Mouse (Mus musculus) midbrain, postnatal 0 days (tissue): Measurements from ENCODE around the gene Slc15a5. TPM values are rescaled to one million over a fixed set of nuclear protein-coding genes. Genes with fewer than 3 reads are reported as not detected.
A peak's percentile ranks its signal among the peaks of the same experiment; 100 is the strongest.

Source experiments
- ATAC-seq: fragments of 200-750 bp; cut with Nextera tagmentation; 2 replicates; pipeline ENCODE4 v1.8.0; 2017; ENCODE audit warnings: moderate number of reproducible peaks, mild to moderate bottlenecking, moderate TSS enrichment, moderate library complexity; ENCODE audit not compliant: low FRiP score
- DNase-seq: peaks from one replicate; pipeline ENCODE4 v3.0.0-alpha.2; 2015; ENCODE audit warnings: low spot score
- H3K27ac ChIP-seq: fragments of 300-500 bp; sonication (generic); 2 replicates; pipeline ENCODE4 v1.5.1; 2014; ENCODE audit warnings: low read depth, mild to moderate bottlenecking, low read length, mixed read lengths
- H3K27me3 ChIP-seq: fragments of 300-500 bp; sonication (generic); 2 replicates; pipeline ENCODE4 v1.6.1; 2014; ENCODE audit warnings: low read length, control low read depth, mixed read lengths; ENCODE audit not compliant: insufficient read depth
- H3K36me3 ChIP-seq: fragments of 300-500 bp; sonication (generic); 2 replicates; pipeline ENCODE4 v1.6.1; 2014; ENCODE audit warnings: low read length, control low read depth, mixed read lengths; ENCODE audit not compliant: insufficient read depth
- H3K4me1 ChIP-seq: fragments of 300-500 bp; sonication (generic); 2 replicates; pipeline ENCODE4 v1.6.1; 2014; ENCODE audit warnings: mild to moderate bottlenecking, control low read depth, antibody characterized with exemption, low read length, mixed read lengths; ENCODE audit not compliant: insufficient read depth
- H3K4me2 ChIP-seq: fragments of 300-500 bp; sonication (generic); 2 replicates; pipeline ENCODE4 v1.6.1; 2014; ENCODE audit warnings: low read depth, mild to moderate bottlenecking, low read length, mixed read lengths; ENCODE audit not compliant: poor library complexity, severe bottlenecking
- H3K4me3 ChIP-seq: fragments of 300-500 bp; sonication (generic); 2 replicates; pipeline ENCODE4 v1.5.1; 2014; ENCODE audit warnings: low read depth, mild to moderate bottlenecking, low read length, moderate library complexity
- H3K9ac ChIP-seq: fragments of 300-500 bp; sonication (generic); replicated peaks from 2 replicates; pipeline ENCODE4 v1.6.1; 2014; ENCODE audit warnings: mild to moderate bottlenecking, low read length, moderate library complexity, mixed read lengths; ENCODE audit not compliant: poor library complexity, severe bottlenecking
- H3K9me3 ChIP-seq: fragments of 300-500 bp; sonication (generic); 2 replicates; pipeline ENCODE4 v1.6.1; 2016; ENCODE audit warnings: low read length, control low read depth
- CTCF ChIP-seq: IDR thresholded peaks from 2 replicates; pipeline ENCODE4 v1.5.1; 2016; ENCODE audit warnings: antibody characterized with exemption, mild to moderate bottlenecking
- WGBS: fragments of 180-500 bp; shearing (Covaris S2); extraction: QIAGEN DNeasy Blood & Tissue Kit; methylation state at CpG from one replicate; pipeline ENCODE4 v1.1.7; 2014; 5-methylcytosine and 5-hydroxymethylcytosine counted together
- polyA plus RNA-seq: library from polyadenylated mRNA; unstranded; fragments of >200 nt; fragmentation: Nextera tagmentation; extraction: Ambion mirVana; gene quantifications from 2 replicates; pipeline ENCODE4 v1.2.1, GENCODE M21; 2015
- total RNA-seq: library from RNA; depleted of rRNA; stranded (reverse); fragments of >200 nt; gene quantifications from 2 replicates; pipeline ENCODE4 v1.2.3, GENCODE M21; 2014

The Slc15a5 gene
- total and polyA plus RNA-seq, 2 experiments from 2014 or later: 0.11 to 0.96 TPM

GRCm38 (mm10) chr6:138070720-138071504 is 8.8 kb downstream of the Slc15a5 start:
- no peaks in the 10 kb centered on the region for H3K27me3 ChIP-seq
- no peak overlapping the region for H3K9ac ChIP-seq
- no peak for ATAC-seq
- no peak overlapping the region for H3K4me3 ChIP-seq
- no peak for DNase-seq
- no peak for TF ChIP-seq CTCF
- H3K4me1 ChIP-seq: no peaks in the 10 kb centered on the region
- no peaks in the 10 kb centered on the region for H3K36me3 ChIP-seq
- 45% methylated on average over 13 of the region's 13 CpGs for WGBS
- no peak overlapping the region for H3K4me2 ChIP-seq
- no peaks in the 10 kb centered on the region for H3K9me3 ChIP-seq
- H3K27ac ChIP-seq: no peak overlapping the region

DNA sequence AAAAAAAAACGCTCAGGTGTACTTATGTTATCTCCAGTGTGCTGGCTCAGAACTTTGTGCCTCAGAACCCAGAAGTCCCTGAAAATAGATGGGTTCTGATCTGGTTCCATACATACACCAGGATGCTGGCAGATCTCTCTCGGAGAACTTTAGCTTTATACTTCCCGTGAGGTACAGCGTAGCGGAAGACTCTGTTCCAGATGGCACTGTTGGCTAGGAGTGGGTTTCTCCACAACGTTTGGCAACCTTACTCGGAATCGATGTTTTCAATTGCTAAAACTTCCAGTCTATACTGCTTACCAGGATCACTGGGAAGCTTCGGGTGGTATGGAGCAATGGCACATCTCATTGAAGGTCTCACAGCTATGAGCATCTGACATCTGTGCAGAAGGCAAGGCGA is 9.8 kb downstream of the Slc15a5 start:
- no peaks in the 10 kb centered on the region for H3K36me3 ChIP-seq
- TF ChIP-seq CTCF: no peak
- no peaks in the 10 kb centered on the region for H3K4me1 ChIP-seq
- ATAC-seq (no peak), DNase-seq (peak; percentile 3)
- H3K27me3 ChIP-seq: no peaks in the 10 kb centered on the region
- H3K4me2 ChIP-seq: no peak overlapping the region
- H3K9me3 ChIP-seq: no peaks in the 10 kb centered on the region
- H3K4me3 ChIP-seq: no peak overlapping the region
- no peak overlapping the region for H3K9ac ChIP-seq
- 95% methylated on average over 10 of the region's 10 CpGs for WGBS
- H3K27ac ChIP-seq: no peak overlapping the region

DNA sequence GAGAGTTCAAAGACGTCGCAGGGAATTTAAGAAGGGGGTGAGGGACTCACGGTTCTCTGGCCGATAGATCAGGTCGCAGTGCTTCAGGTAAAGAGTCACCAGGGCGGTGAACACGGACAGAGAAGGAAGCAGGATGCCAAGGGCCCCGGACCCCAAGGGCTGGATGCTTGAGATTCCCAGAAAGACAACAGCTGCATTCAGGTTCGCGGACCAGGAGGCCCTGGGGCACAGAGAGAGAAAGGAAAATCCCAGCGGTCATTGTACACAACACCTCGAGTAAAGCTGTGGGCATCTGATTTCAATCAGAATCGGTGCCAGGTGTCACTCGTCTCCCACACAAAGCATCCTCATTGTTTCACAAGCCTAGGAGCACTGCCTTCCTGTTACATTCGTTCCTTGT is 24.1 kb downstream of the Slc15a5 start:
- Histone ChIP-seq H3K27ac (no peak overlapping the region), H3K4me1 (no peaks in the 10 kb centered on the region), H3K4me3 (no peak overlapping the region), H3K27me3 (no peaks in the 10 kb centered on the region), H3K4me2 (no peak overlapping the region), H3K36me3 (no peaks in the 10 kb centered on the region), H3K9me3 (no peaks in the 10 kb centered on the region), H3K9ac (no peak overlapping the region)
- no peak for TF ChIP-seq CTCF
- 33% methylated on average over 15 of the region's 15 CpGs for WGBS
- ATAC-seq: no peak
- no peak for DNase-seq

- Histone ChIP-seq H3K4me2 (no peak overlapping the region), H3K27me3 (no peaks in the 10 kb centered on the region), H3K36me3 (no peaks in the 10 kb centered on the region), H3K9me3 (no peaks in the 10 kb centered on the region), H3K27ac (no peak overlapping the region), H3K9ac (no peak overlapping the region), H3K4me1 (no peaks in the 10 kb centered on the region), H3K4me3 (no peak overlapping the region)
- TF ChIP-seq CTCF: no peak
- 88% methylated on average over 12 of the region's 12 CpGs for WGBS
- DNase-seq: no peak
- ATAC-seq: no peak
Measured at GRCm38 (mm10) chr6:138054956-138055355, 24.8 kb downstream of the Slc15a5 start.

- H3K4me3 ChIP-seq: no peak overlapping the region
- ATAC-seq (no peak), DNase-seq (no peak)
- TF ChIP-seq CTCF: peak; percentile 56
- H3K36me3 ChIP-seq: no peaks in the 10 kb centered on the region
- H3K4me1 ChIP-seq: no peaks in the 10 kb centered on the region
- no peak overlapping the region for H3K27ac ChIP-seq
- H3K27me3 ChIP-seq: no peaks in the 10 kb centered on the region
- H3K9me3 ChIP-seq: no peaks in the 10 kb centered on the region
- 71% methylated on average over 1 of the region's 1 CpGs for WGBS
- no peak overlapping the region for H3K9ac ChIP-seq
- H3K4me2 ChIP-seq: no peak overlapping the region
Measured at GRCm38 (mm10) chr6:138054166-138054565, 25.6 kb downstream of the Slc15a5 start.

- H3K9ac ChIP-seq: no peak overlapping the region
- H3K36me3 ChIP-seq: no peaks in the 10 kb centered on the region
- H3K27ac ChIP-seq: no peak overlapping the region
- no peaks in the 10 kb centered on the region for H3K4me1 ChIP-seq
- no peak overlapping the region for H3K4me3 ChIP-seq
- DNase-seq (no peak), ATAC-seq (no peak)
- 86% methylated on average over 9 of the region's 9 CpGs for WGBS
- no peaks in the 10 kb centered on the region for H3K9me3 ChIP-seq
- TF ChIP-seq CTCF: no peak
- H3K4me2 ChIP-seq: no peak overlapping the region
- no peaks in the 10 kb centered on the region for H3K27me3 ChIP-seq
Measured at GRCm38 (mm10) chr6:138053686-138054085, 26.0 kb downstream of the Slc15a5 start.
